Mouse (Mus musculus): Measurements from ENCODE around the gene Dnah7b. TPM values are rescaled to one million over a fixed set of nuclear protein-coding genes. Genes with fewer than 3 reads are reported as not detected.
"Not testable (repeated sequence)": the region's sequence is repeated elsewhere in the genome, so short reads cannot be mapped to it uniquely, and the experiment has no call there.

Dnah7b gene
- total RNA-seq, 2 experiments from 2014 or later: 1.6 to 1.8 TPM

DNA sequence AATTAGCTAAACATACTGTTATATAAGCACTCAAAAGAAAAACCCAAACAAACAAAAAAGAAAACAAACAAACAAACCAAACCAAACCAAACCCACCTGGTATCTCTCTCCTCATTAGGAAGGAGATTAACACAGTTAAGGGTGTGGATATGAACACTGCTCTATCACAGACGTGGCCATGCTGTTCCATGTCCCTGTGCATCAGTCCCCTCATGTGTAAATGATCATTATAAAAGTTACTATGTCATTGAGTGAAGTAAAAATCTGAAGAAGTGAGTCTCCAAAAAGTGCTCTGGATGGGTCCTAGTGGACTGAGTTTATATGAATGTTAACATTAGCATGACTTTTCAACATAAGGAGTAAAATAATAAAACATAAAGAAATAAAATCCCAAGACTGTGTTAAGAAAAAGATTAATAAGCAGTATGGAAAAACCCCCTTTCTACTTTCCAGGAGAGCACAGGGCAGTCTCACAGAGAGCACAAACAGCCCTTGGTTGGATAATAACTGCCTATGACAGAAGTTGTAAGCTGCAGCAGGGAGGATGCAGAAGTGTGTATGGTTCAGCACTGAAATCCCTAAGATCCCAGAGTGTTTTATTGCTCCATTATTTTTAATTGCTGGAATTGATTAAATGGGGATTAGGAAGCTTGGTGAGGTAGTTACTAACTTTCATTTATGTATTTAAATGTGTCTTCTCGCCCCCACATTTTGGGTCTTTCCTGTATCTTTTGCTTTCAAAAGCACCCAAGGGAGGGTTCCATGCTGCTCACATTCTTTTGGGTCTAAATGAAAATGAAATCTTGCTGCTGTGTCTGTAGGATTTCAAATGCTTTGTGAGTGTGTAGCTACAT lies 212.2 kb downstream of the Dnah7b start:
- DNase-seq (ENCODE audit: low spot score in 2 of 2); intact Hi-C loops (cut with DNase I): not testable (repeated sequence)

GRCm38 (mm10) chr1:46278911-46279565 lies 212.9 kb downstream of the Dnah7b start:
- DNase-seq (ENCODE audit: low spot score in 2 of 2); intact Hi-C loops (cut with DNase I): not testable (repeated sequence)

DNA sequence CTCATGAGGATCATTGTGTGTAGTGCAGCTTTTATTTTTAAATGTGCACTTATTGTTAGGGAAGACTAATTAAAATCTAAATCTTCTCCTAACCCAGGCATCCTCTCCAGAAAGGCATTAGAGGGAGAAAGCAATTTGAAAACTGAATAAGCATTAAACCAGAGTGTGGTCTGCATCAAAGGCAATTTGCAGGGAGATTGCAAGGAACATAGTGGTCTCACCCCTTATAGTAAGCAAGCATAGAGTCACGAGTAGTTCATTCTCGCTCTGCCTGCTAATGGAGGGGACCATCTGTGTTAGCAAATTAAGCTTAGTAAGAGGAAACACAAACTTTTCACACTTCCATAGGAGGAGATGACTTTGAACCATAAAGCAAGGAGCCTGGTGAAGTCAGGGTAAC lies 228.3 kb downstream of the Dnah7b start:
- intact Hi-C loops (cut with DNase I); DNase-seq (ENCODE audit: low spot score in 2 of 2): not testable (repeated sequence)

- DNase-seq (ENCODE audit: low spot score in 2 of 2); intact Hi-C loops (cut with DNase I): not testable (repeated sequence)
Measured at GRCm38 (mm10) chr1:46325942-46326341, 259.8 kb downstream of the Dnah7b start.

DNA sequence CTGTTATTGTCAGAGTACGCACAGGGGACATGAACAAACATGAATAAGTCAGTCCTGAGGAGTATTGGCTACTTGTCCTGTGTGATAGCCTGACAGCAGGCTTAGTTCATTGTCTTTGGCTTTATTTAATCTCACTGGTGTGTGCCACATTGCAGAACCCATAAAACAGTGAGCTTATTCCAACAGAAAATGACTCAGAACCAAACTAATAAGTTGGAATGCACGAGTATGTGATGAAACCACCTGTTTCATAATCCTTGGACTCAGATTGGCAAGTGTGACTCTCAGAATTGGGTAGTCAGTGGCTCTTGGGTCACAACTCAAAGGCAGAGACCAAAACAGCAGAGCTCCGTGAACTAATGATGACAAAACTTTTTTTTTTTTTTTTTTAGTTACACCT lies 279.2 kb downstream of the Dnah7b start:
- intact Hi-C loops (cut with DNase I); DNase-seq (ENCODE audit: low spot score in 2 of 2): not testable (repeated sequence)

- DNase-seq (ENCODE audit: low spot score in 2 of 2); intact Hi-C loops (cut with DNase I): not testable (repeated sequence)
Measured at GRCm38 (mm10) chr1:46380641-46381040, 314.5 kb downstream of the Dnah7b start.

DNA sequence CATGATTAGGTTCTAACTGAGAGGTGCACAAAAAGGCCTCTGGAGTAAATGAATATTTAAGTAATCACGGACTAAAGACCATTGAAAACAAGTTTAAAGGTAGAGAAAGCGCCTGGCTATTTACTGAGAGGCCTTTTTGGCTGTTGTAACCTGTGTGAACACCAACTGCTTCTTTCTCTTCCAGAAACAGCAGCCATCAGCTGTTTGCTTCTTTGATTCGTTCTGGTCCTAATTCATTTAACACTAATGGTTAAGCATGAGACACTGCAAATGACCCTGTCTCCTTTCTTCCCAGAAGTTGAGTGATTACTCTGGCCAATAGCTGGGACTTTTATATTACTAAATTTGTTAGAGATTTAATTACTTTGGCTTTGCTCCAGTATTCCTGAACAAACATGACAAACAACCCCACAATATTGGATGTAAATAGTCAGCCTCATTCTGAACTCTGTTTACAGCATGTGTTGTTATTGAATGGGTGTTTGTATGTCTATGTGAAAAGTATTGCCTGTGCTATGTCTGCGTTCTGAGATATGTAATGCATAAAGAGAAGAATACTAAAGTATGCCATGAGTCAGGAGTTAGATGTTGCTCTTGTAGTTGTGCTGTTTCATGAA lies 328.7 kb downstream of the Dnah7b start:
- not testable (repeated sequence) for DNase-seq (ENCODE audit: low spot score in 2 of 2)

GRCm38 (mm10) chr1:46408324-46409115 lies 342.4 kb downstream of the Dnah7b start:
- intact Hi-C loops (cut with DNase I): no loop called here
- DNase-seq (ENCODE audit: low spot score in 2 of 2): no peak

More for the DNA sequence above, 328.7 kb downstream of the Dnah7b start:
- intact Hi-C loops (cut with DNase I): not testable (repeated sequence)

DNA sequence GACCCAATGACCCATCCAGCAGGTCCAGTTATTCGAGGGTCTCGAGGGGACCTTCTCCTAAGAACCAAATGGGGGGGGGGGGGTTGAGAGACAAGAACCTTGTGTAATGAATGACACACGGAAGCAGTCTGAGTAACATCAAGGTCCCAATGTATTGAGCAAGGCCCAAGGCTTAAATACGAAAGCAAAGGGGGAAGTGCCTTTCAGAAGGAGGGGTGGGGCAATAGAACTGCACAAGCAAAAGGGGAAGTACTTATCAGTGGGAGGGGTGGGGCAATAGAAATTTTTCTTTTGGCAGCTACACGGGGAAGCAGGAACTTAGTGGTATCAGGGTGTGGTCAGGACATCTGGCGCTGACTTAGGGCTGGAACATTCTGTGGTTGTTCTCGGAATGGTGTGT lies 348.7 kb downstream of the Dnah7b start:
- intact Hi-C loops (cut with DNase I): loop anchor here (5.0 kb wide), 1 partner anchor 347 kb away; the partner anchor contains the start of gene Dnah7b
- DNase-seq (ENCODE audit: low spot score in 2 of 2): not testable (repeated sequence)

- DNase-seq (ENCODE audit: low spot score in 2 of 2): not testable (repeated sequence)
- intact Hi-C loops (cut with DNase I): loop anchor here (5.0 kb wide), 1 partner anchor 350 kb away; the partner anchor contains the start of gene Dnah7b
Measured at GRCm38 (mm10) chr1:46416946-46417345, 350.8 kb downstream of the Dnah7b start.

- intact Hi-C loops (cut with DNase I): loop anchor here (5.0 kb wide), 1 partner anchor 352 kb away; the partner anchor contains the start of gene Dnah7b
- DNase-seq (ENCODE audit: low spot score in 2 of 2): peak in 1 of 2 experiments; percentile 15
Measured at GRCm38 (mm10) chr1:46418966-46419365, 352.9 kb downstream of the Dnah7b start.

Other genes with a start within 250 kb of the Dnah7b start
- gene Gm5269, start 176.0 kb upstream of the Dnah7b start, total RNA-seq (2021): not detected
- gene Slc40a1, start 139.8 kb upstream of the Dnah7b start, total RNA-seq (2021): 10 to 100 TPM; 17.8 to 19.2 TPM

Measured in left cerebral cortex, postnatal 14 days (tissue).